Mouse (Mus musculus) E14TG2a.4 (cell line): ENCODE measurements around the gene Usp6nl.

ENCODE experiments used
- CTCF ChIP-seq: conservative IDR thresholded peaks from 2 replicates; pipeline ENCODE4 v1.5.1; 2014; ENCODE audit warnings: low read length
- NANOG ChIP-seq: IDR thresholded peaks from 2 replicates; pipeline ENCODE4 v1.6.1; 2014; ENCODE audit warnings: borderline replicate concordance, low read length, mixed read lengths
- POU5F1 ChIP-seq: IDR thresholded peaks from 2 replicates; pipeline ENCODE4 v1.6.1; 2014; ENCODE audit warnings: low read length, borderline replicate concordance

DNA sequence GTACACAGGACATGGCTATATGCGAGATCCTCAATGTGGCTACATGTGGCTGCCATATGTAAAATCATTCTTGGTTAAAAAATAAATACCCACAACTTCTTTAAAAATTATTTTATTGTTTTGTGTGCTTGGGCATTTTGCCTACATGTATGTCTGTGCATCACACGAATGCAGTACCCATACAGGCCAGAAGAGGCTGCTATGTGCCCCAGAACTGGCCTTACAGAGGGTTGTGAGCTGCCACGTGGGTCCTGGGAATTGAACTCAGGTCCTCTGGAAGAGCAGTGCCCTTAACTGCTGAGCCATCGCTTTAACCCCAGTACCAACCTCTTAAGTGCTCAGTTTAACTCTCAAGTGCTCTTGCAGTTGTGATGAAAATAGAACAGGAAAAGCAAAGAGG lies 168.4 kb downstream of the Usp6nl start:
- TF ChIP-seq CTCF (peak; percentile 76), NANOG (no peak), POU5F1 (no peak)
